Mouse (Mus musculus): ENCODE measurements around the gene Alox12e. TPM values are rescaled to one million over a fixed set of nuclear protein-coding genes. Genes with fewer than 3 reads are reported as not detected.

The Alox12e gene
- polyA plus RNA-seq, 1 experiment = 0.13 TPM

GRCm38 (mm10) chr11:70309341-70309740 is 13.1 kb downstream of the Alox12e start:
- peak; percentile 16 to 41 for DNase-seq (ENCODE audit: low read depth in 1 of 2, low spot score in 2 of 2)
- H3K36me3 ChIP-seq (ENCODE audit: control insufficient read depth, insufficient read depth, low read length) = no peaks in the 10 kb centered on the region
- H3K27ac ChIP-seq (ENCODE audit: insufficient read depth, low read length) = no peak overlapping the region
- 9% methylated on average over 9 of the region's 9 CpGs for WGBS
- no peak overlapping the region for H3K4me3 ChIP-seq (ENCODE audit: extremely low read depth, insufficient read depth, insufficient read length)
- TF ChIP-seq CTCF (IDR thresholded peaks at IDR 0.05; ENCODE audit: extremely low read depth, insufficient read depth, insufficient read length, insufficient replicate concordance) = peak; percentile 23; the same call in 1 of the 2 replicates
- no peak for TF ChIP-seq POLR2A (IDR thresholded peaks at IDR 0.05; ENCODE audit: low read depth, low read length)
- no peaks in the 10 kb centered on the region for H3K27me3 ChIP-seq (ENCODE audit: control insufficient read depth, insufficient read depth, low read length)
- peaks cover 6% of the 10 kb centered on the region; the same call in 1 of the 2 replicates for H3K4me1 ChIP-seq (ENCODE audit: control insufficient read depth, insufficient read depth, insufficient read length)

DNA sequence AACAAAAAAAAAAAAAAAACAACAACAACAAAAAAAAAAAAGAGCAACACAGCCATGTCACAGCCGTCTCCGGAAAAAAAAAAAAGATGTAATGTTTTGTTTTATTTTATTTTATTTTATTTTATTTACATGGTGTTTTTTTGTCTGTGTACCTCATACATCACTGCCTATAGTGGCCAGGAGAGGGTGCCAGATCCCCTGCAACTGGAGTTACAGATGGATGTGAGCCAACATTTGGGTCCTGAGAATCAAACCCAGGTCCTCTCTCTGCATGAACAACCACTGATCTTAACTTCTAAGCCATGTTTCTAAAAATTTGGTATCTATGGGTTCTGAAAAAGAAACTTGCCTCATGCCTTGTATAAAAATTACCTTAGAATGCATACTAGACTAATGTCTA is 14.1 kb downstream of the Alox12e start:
- H3K27me3 ChIP-seq (ENCODE audit: control insufficient read depth, insufficient read depth, low read length) = no peaks in the 10 kb centered on the region
- 97% methylated on average over 2 of the region's 2 CpGs for WGBS
- H3K4me3 ChIP-seq (ENCODE audit: extremely low read depth, insufficient read depth, insufficient read length) = no peak overlapping the region
- H3K4me1 ChIP-seq (ENCODE audit: control insufficient read depth, insufficient read depth, insufficient read length) = peaks cover 6% of the 10 kb centered on the region; the same call in 1 of the 2 replicates
- H3K36me3 ChIP-seq (ENCODE audit: control insufficient read depth, insufficient read depth, low read length) = no peaks in the 10 kb centered on the region
- no peak for DNase-seq (ENCODE audit: low read depth in 1 of 2, low spot score in 2 of 2)
- TF ChIP-seq CTCF (IDR thresholded peaks at IDR 0.05; ENCODE audit: extremely low read depth, insufficient read depth, insufficient read length, insufficient replicate concordance) (no peak), POLR2A (IDR thresholded peaks at IDR 0.05; ENCODE audit: low read depth, low read length) (no peak)
- H3K27ac ChIP-seq (ENCODE audit: insufficient read depth, low read length) = no peak overlapping the region

GRCm38 (mm10) chr11:70306159-70306558 is 16.3 kb downstream of the Alox12e start:
- DNase-seq (ENCODE audit: low read depth in 1 of 2, low spot score in 2 of 2) = peak in 1 of 2 experiments; percentile 30
- TF ChIP-seq CTCF (IDR thresholded peaks at IDR 0.05; ENCODE audit: extremely low read depth, insufficient read depth, insufficient read length, insufficient replicate concordance) (no peak), POLR2A (IDR thresholded peaks at IDR 0.05; ENCODE audit: low read depth, low read length) (no peak)
- Histone ChIP-seq H3K27me3 (ENCODE audit: control insufficient read depth, insufficient read depth, low read length) (no peaks in the 10 kb centered on the region), H3K27ac (ENCODE audit: insufficient read depth, low read length) (peak overlapping the region; percentile 42), H3K4me3 (ENCODE audit: extremely low read depth, insufficient read depth, insufficient read length) (0 out of 2 replicates have a peak overlapping the region, but pooled peaks have one; percentile 8), H3K4me1 (ENCODE audit: control insufficient read depth, insufficient read depth, insufficient read length) (peaks cover 6% of the 10 kb centered on the region; the same call in 1 of the 2 replicates), H3K36me3 (ENCODE audit: control insufficient read depth, insufficient read depth, low read length) (no peaks in the 10 kb centered on the region)
- 2% methylated on average over 7 of the region's 7 CpGs for WGBS

- Histone ChIP-seq H3K4me3 (ENCODE audit: extremely low read depth, insufficient read depth, insufficient read length) (no peak overlapping the region), H3K27me3 (ENCODE audit: control insufficient read depth, insufficient read depth, low read length) (no peaks in the 10 kb centered on the region), H3K36me3 (ENCODE audit: control insufficient read depth, insufficient read depth, low read length) (no peaks in the 10 kb centered on the region), H3K4me1 (ENCODE audit: control insufficient read depth, insufficient read depth, insufficient read length) (peaks cover 15% of the 10 kb centered on the region; the same call in 1 of the 2 replicates), H3K27ac (ENCODE audit: insufficient read depth, low read length) (no peak overlapping the region)
- 63% methylated on average over 4 of the region's 4 CpGs for WGBS
- no peak for TF ChIP-seq CTCF (IDR thresholded peaks at IDR 0.05; ENCODE audit: extremely low read depth, insufficient read depth, insufficient read length, insufficient replicate concordance)
- no peak for TF ChIP-seq POLR2A (IDR thresholded peaks at IDR 0.05; ENCODE audit: low read depth, low read length)
- no peak for DNase-seq (ENCODE audit: low read depth in 1 of 2, low spot score in 2 of 2)
These were observed 20.1 kb downstream of the Alox12e start for GRCm38 (mm10) chr11:70302293-70302692.

DNA sequence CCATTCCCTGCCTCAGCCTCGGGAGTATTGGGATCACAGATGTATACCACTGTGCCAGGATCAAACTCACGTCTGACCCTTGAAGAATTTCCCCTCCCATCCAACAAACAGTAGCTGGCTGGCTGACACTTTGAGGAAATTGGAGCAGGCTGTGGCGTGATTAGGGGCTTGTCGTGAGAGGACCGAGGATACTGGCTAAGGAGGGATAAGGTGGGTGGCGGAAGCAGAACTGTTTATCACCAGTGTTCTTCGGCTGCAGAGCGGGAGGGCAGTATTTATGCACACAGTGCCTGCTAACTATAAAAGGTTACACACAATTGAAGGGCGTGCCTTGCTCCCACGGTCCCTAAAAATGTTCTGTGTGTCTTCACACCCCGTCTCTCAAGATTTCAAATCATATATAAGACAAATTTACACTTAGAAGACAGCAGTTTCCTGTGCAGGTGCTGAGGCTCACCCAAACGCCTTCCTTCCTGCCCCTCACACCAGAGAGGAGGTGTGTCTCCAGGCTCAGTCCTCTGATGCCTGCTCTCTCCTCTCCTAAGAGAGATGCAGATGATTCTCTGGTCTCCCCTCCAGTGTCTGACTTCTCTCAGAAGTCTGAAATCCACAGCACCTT is 24.5 kb downstream of the Alox12e start:
- 2% methylated on average over 12 of the region's 12 CpGs for WGBS
- TF ChIP-seq POLR2A (IDR thresholded peaks at IDR 0.05; ENCODE audit: low read depth, low read length) = no peak
- TF ChIP-seq CTCF (IDR thresholded peaks at IDR 0.05; ENCODE audit: extremely low read depth, insufficient read depth, insufficient read length, insufficient replicate concordance) = no peak
- H3K27me3 ChIP-seq (ENCODE audit: control insufficient read depth, insufficient read depth, low read length) = no peaks in the 10 kb centered on the region
- H3K36me3 ChIP-seq (ENCODE audit: control insufficient read depth, insufficient read depth, low read length) = no peaks in the 10 kb centered on the region
- no peak overlapping the region for H3K4me3 ChIP-seq (ENCODE audit: extremely low read depth, insufficient read depth, insufficient read length)
- DNase-seq (ENCODE audit: low read depth in 1 of 2, low spot score in 2 of 2) = peak in 1 of 2 experiments; percentile 21
- peak overlapping the region; percentile 79 for H3K27ac ChIP-seq (ENCODE audit: insufficient read depth, low read length)
- peaks cover 9% of the 10 kb centered on the region; the same call in 1 of the 2 replicates for H3K4me1 ChIP-seq (ENCODE audit: control insufficient read depth, insufficient read depth, insufficient read length)

- WGBS = 23% methylated on average over 4 of the region's 4 CpGs
- DNase-seq (ENCODE audit: low read depth in 1 of 2, low spot score in 2 of 2) = no peak
- TF ChIP-seq POLR2A (IDR thresholded peaks at IDR 0.05; ENCODE audit: low read depth, low read length) (no peak), CTCF (IDR thresholded peaks at IDR 0.05; ENCODE audit: extremely low read depth, insufficient read depth, insufficient read length, insufficient replicate concordance) (no peak)
- Histone ChIP-seq H3K4me3 (ENCODE audit: extremely low read depth, insufficient read depth, insufficient read length) (no peak overlapping the region), H3K27me3 (ENCODE audit: control insufficient read depth, insufficient read depth, low read length) (no peaks in the 10 kb centered on the region), H3K4me1 (ENCODE audit: control insufficient read depth, insufficient read depth, insufficient read length) (peaks cover 9% of the 10 kb centered on the region; the same call in 1 of the 2 replicates), H3K36me3 (ENCODE audit: control insufficient read depth, insufficient read depth, low read length) (no peaks in the 10 kb centered on the region), H3K27ac (ENCODE audit: insufficient read depth, low read length) (peak overlapping the region; percentile 79)
These were observed 25.0 kb downstream of the Alox12e start for GRCm38 (mm10) chr11:70297405-70297804.

DNA sequence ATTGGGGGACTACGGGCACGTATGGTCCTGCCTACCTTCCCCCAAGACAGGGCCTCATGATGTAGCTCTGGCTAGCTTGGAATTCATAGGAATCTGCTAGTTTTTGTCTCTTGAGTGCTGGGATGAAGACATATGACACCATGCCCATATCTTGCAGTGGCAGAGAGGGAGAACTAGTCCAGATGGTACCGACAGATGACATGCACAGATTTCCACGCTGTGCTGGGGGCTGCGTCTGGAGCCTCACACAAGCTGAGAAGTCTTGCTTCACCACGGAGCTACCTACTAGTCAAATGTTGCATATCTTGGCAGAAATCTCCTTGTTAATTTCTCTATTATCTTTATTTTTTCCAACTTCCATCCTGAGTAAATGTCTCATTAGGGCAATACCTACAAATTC is 28.5 kb downstream of the Alox12e start:
- Histone ChIP-seq H3K4me3 (ENCODE audit: extremely low read depth, insufficient read depth, insufficient read length) (no peak overlapping the region), H3K27ac (ENCODE audit: insufficient read depth, low read length) (no peak overlapping the region), H3K36me3 (ENCODE audit: control insufficient read depth, insufficient read depth, low read length) (no peaks in the 10 kb centered on the region), H3K27me3 (ENCODE audit: control insufficient read depth, insufficient read depth, low read length) (no peaks in the 10 kb centered on the region), H3K4me1 (ENCODE audit: control insufficient read depth, insufficient read depth, insufficient read length) (peaks cover 9% of the 10 kb centered on the region; the same call in 1 of the 2 replicates)
- no peak for DNase-seq (ENCODE audit: low read depth in 1 of 2, low spot score in 2 of 2)
- 92% methylated on average over 6 of the region's 6 CpGs for WGBS
- TF ChIP-seq POLR2A (IDR thresholded peaks at IDR 0.05; ENCODE audit: low read depth, low read length) = no peak
- no peak for TF ChIP-seq CTCF (IDR thresholded peaks at IDR 0.05; ENCODE audit: extremely low read depth, insufficient read depth, insufficient read length, insufficient replicate concordance)

All from spleen, adult 2 months (tissue).